Mouse (Mus musculus) 416B (cell line): ENCODE measurements at regions not wholly inside any gene's neighbourhood (a gene's known extent, or its start where the extent isn't known, plus 50 kb on each side); places are given as distances from the start of the nearest gene placed in this dataset.
A peak's percentile ranks its signal among the peaks of the same experiment; 100 is the strongest.

Experiments
- DNase-seq: peaks from one replicate; pipeline ENCODE4 v3.0.0; 2011; ENCODE audit warnings: low read depth

DNA sequence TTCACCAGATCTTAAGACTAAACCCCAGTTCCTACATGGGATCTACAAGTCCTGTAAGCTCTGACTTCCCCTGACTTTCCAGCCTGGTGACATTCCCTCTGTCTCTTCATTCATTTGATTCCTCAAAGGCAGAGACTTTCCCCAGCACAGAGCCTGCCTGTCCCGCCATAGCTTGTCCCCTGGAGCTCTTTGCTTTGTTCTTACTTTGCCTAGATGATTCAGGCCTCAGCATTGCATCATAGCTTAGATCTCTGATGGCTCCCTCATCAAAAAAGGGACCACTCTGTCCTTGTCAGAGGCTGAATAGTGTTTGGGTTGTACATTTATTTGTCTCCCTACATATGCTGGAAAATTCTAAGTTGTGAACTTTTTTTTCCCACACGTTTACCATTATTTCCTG is 57.6 kb upstream of the Exoc6 start:
- DNase-seq = peak; percentile 52

DNA sequence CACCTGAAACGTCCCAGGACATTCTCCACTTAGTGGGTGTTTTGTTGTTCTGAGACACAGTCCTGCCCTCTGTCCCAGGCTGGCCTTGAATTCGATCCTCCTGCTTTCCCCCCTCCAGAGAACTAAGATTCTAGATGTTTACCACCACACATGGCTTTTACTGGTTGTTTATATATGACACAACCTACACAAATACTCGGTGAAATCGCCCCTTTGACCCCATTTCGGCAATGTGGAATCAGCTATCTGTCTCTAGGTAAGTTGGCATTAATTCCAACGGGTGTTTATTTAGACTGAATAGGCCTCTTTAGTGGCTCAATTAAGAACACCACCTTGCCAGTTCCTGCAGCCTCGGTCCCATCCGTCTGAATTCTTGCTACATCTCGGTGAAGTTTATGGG is 56.8 kb upstream of the Exoc6 start:
- DNase-seq = no peak

DNA sequence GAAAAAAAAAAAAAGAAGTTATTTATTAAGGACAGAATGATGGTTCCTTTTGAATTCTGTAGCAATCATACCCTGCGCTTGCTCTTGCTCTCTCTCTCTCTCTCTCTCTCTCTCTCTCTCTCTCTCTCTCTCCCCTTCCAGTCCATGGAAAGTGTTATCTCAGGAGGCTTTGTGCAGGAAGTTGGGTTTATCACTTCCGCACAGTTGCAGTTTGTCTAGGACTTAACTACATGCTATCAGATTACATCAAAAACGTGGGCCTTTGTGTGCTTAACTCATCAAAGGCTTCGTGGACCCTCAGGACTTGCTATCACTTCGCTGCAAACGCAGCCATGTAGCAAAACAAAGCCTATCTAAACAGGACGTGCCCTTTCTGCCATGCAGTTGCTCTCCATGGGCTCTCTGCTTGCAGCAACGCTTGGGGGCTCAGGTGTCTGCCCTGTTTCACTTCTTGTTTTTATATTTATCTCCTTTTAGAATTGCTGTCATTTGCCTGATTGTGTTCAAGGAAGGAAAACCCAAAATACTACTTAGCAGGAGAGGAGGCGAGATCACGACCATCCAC is 56.2 kb upstream of the Exoc6 start:
- DNase-seq = peak; percentile 99

DNA sequence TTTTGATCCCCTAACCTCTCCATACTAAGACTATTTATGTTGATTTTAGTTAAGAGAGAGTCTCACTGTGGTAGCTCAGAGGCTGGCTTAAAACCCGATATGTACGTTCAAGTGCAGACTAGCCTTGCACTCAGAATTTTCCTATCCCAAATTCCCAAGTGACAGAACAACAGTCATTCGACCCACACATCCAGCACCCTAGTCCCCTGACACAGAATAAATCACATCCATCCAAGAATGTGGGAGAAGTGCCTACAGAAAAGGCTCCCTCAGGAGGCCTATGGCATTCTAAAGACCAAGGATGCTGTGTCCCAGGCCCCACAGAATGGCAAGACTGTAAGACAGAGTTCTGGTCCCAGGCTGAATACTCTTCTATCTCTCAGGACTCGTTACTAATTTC is 55.4 kb upstream of the Exoc6 start:
- DNase-seq = no peak

DNA sequence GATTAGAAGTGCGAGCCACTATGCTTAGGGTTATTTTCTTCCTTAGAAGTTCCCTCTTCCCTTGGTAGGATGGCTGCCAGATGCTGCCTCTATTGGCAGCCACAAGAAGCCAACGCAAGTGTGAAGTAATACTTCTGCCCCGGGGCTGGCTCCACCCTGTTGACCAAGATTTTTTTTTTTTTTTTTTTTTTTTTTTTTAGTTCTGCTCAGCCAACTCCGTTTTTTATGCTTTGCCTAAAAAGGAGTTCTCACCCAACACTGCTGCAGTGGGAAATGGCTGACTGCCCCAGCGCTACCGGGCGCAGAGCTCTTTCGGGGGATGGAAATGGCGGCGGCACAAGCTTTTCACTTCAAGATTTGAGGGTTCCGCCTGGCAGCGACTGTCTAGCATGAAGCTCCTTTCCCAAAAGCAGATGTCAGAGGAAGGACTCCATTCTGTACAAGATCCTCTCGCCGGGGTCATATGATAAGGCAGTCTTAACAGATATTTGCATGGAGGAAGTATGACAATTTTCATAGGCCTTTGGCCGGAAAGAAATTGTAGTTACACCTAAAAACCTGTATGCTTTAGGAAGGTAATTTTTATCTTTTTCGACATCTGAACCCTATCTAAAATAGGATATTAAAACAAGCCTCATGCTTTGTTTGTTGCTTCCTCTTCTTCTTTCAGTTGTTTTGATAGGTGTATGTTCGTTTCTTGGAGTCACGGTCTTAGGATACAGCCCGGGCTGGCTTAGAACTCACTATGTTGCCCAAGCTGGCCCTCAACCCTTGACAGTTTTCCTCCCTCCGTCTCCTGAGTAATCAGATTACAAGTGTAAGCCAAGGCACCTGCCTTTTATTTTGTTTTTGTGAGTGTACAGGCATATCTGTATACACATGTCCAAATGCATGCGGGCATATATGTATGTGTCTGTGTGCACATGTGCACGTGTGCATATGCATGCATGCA is 54.6 kb upstream of the Exoc6 start:
- peak; percentile 93 for DNase-seq

DNA sequence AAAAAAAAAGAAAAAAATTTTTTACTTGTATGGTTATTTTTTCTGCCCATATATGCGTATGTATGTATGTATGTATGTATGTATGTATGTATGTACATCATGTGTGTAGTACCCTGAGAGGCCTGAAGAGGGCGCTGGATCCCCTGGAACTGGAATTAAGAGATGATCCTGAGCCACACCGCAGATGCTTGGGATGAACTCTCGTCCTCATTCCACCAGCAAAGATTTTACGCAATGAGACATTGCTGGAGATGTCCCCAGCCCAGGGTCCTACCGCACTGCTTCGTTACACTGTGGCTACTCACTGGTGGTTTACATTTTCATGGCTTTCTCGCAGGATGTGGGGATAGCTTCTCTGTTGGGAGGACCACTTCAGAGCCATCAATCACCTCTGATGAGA is 53.5 kb upstream of the Exoc6 start:
- no peak for DNase-seq

DNA sequence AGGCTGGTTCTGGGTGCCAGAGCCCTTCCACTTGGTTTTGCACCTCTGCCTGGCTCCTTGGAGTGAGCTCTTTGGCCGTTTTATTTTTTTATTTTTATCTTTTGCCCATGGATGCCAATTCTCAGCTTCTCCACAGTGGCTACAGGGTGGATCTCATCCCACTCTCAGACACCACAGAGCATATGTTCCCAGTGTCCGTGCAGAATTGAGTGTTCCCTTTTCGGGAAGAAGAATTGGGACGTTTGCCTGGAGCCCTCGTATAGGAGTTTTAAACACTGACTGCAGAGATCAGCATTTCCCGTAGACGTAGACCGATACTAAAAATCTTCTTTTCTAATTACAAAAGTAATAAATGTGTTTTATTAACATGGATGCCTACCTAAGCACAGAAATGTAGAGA is 53.1 kb upstream of the Exoc6 start:
- DNase-seq = no peak

DNA sequence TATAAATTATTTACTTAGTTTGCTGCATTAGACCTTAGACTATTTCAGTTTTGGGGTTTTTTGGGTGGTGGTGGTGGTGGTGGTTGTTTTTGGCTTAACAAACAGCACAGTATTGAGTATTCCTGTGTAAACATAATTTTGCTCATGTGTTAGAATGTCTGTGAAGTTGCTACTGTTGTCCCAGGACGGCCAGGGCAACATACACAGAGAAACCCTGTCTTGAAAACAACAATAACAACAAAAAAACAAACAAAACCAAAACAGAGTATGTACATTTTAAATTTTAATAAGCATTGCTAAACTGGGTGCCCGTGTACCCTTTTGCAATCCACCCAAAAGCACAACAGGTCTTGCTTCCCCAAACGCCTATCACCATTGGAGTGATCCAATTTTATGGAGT is 51.8 kb upstream of the Exoc6 start:
- no peak for DNase-seq
